Mouse (Mus musculus) heart, embryonic 13.5 days (tissue): ENCODE data around the gene Dusp1. TPM values are rescaled to one million over a fixed set of nuclear protein-coding genes. Genes with fewer than 3 reads are reported as not detected.

ENCODE experiments used
- ATAC-seq: fragments of 200-750 bp; cut with Nextera tagmentation; 2 replicates; pipeline ENCODE4 v1.8.0; 2017; ENCODE audit warnings: moderate TSS enrichment; ENCODE audit not compliant: insufficient number of reproducible peaks, low FRiP score, low TSS enrichment; ENCODE audit errors: extremely low read depth
- H3K27ac ChIP-seq: fragments of 300-500 bp; sonication (generic); replicated peaks from 2 replicates; pipeline ENCODE4 v1.5.1; 2015; ENCODE audit warnings: moderate library complexity, mild to moderate bottlenecking, inconsistent platforms
- H3K27me3 ChIP-seq: fragments of 300-500 bp; sonication (generic); replicated peaks from 2 replicates; pipeline ENCODE4 v1.6.1; 2015; ENCODE audit warnings: mild to moderate bottlenecking, inconsistent platforms
- H3K36me3 ChIP-seq: fragments of 300-500 bp; sonication (generic); 2 replicates; pipeline ENCODE4 v1.6.1; 2015; ENCODE audit warnings: mild to moderate bottlenecking, inconsistent platforms
- H3K4me1 ChIP-seq: fragments of 300-500 bp; sonication (generic); 2 replicates; pipeline ENCODE4 v1.6.1; 2015; ENCODE audit warnings: inconsistent platforms
- H3K4me2 ChIP-seq: fragments of 300-500 bp; sonication (generic); 2 replicates; pipeline ENCODE4 v1.6.1; 2015; ENCODE audit warnings: inconsistent platforms, mild to moderate bottlenecking, moderate library complexity
- H3K4me3 ChIP-seq: fragments of 300-500 bp; sonication (generic); 2 replicates; pipeline ENCODE4 v1.5.1; 2015; ENCODE audit warnings: moderate library complexity, mild to moderate bottlenecking, inconsistent platforms
- H3K9ac ChIP-seq: fragments of 300-500 bp; sonication (generic); 2 replicates; pipeline ENCODE4 v1.6.1; 2015; ENCODE audit warnings: inconsistent platforms, mild to moderate bottlenecking, moderate library complexity
- H3K9me3 ChIP-seq: fragments of 300-500 bp; sonication (generic); 2 replicates; pipeline ENCODE4 v1.6.1; 2016; ENCODE audit warnings: inconsistent platforms
- WGBS: fragments of 180-500 bp; shearing (Covaris S2); methylation state at CpG from one replicate; pipeline ENCODE4 v1.1.7; 2015; ENCODE audit warnings: mixed read lengths; 5-methylcytosine and 5-hydroxymethylcytosine counted together
- polyA plus RNA-seq: library from polyadenylated mRNA; unstranded; fragments of >200 nt; fragmentation: Nextera tagmentation; extraction: Ambion mirVana; gene quantifications from 2 replicates; pipeline ENCODE4 v1.2.1, GENCODE M21; 2015

The Dusp1 gene
- polyA plus RNA-seq, 1 experiment from 2014 or later = 32.8 TPM

DNA sequence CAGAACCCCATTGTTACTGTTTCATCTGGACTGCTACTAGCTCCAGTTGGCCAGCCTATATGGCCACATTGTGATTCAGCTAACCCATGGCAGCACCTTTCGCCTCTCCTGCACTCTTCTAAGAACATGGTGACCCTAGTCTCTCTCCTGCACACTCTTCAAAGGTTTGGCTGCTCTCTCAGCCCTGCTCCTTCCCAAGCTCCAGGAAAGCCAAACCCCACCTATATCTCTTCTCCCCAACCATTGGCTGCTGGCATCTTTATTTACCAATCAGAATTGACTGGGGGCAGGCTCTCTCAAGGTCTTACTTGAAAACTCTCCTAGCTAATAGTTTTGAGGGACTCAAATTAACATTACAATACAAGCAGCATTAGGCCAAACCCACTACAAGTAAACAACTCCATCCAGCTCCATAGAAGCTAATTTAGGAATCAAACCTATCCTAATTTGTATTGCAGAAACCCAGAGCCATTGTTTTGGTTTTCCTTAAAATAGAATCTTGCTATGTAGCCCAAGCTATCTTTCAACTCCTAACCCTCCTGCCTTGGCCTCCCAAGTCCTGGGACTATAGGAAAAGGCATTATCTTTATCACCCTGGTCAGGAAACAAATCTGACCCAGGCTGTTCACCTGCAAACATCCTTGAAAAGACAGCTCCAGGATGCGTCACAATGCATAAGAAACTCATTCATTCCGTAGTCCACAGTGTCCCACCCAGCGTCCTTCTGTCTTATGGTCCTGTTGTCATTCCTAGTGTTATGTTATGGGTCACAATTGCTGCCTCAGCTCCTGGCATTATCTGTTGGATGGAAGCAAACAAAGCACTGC, 67.1 kb downstream of the Dusp1 start:
- 73% methylated on average over 4 of the region's 4 CpGs for WGBS
- Histone ChIP-seq H3K4me3 (no peak overlapping the region), H3K36me3 (peaks cover 6% of the 10 kb centered on the region), H3K27ac (no peak overlapping the region), H3K9ac (no peak overlapping the region), H3K4me2 (no peak overlapping the region), H3K9me3 (peaks cover 21% of the 10 kb centered on the region), H3K27me3 (no peaks in the 10 kb centered on the region), H3K4me1 (peaks cover 37% of the 10 kb centered on the region)
- no peak for ATAC-seq

DNA sequence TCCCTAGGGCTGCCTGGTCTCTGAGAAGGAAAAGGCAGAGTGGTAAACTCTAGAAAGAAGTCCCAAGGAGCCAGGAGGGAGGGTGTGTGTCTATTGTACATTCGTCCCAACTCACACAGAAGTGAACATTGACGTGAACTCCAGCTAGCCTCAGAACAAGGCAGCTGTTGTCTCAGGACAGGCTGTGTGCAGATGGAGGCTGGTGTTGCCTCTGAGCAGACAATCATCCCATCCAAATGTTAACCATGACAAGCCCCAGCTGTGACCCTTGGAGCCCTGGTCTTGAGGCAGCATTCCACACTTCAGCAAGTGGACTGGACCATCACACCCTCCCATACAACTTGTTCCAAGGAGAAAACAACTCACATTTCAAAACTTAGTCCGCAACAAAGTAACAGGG, 69.7 kb downstream of the Dusp1 start:
- 90% methylated on average over 3 of the region's 3 CpGs for WGBS
- H3K4me1 ChIP-seq = peaks cover 43% of the 10 kb centered on the region
- no peak overlapping the region for H3K9ac ChIP-seq
- no peaks in the 10 kb centered on the region for H3K27me3 ChIP-seq
- peaks cover 6% of the 10 kb centered on the region for H3K36me3 ChIP-seq
- H3K9me3 ChIP-seq = peaks cover 21% of the 10 kb centered on the region
- no peak for ATAC-seq
- peak overlapping the region; percentile 86; the same call in 1 of the 2 replicates for H3K27ac ChIP-seq
- no peak overlapping the region for H3K4me3 ChIP-seq
- H3K4me2 ChIP-seq = no peak overlapping the region

DNA sequence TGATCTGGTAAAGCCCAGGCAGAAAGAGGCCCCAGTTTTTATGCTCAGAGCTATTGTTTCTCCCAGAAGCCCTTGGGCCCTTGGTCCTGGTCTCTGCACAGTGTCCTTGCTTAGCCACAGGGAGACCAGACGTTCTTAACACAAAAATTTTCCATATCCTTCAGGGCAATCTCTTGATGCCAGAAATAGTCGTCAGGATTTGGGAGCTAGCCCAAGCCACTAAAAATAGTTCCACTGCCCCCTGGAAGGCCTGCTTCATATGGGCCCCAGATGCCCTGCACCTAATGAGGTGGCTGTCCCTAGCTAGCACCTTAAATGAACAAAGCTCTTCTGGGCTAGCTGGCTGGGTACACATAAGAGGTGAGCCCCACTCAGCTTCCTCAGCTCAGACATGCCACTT, 71.0 kb downstream of the Dusp1 start:
- Histone ChIP-seq H3K9me3 (peaks cover 18% of the 10 kb centered on the region), H3K4me1 (peaks cover 44% of the 10 kb centered on the region), H3K27ac (peak overlapping the region; percentile 86), H3K4me3 (no peak overlapping the region), H3K36me3 (peaks cover 6% of the 10 kb centered on the region), H3K9ac (peak overlapping the region; percentile 60), H3K27me3 (no peaks in the 10 kb centered on the region), H3K4me2 (no peak overlapping the region)
- WGBS = 32% methylated on average over 2 of the region's 2 CpGs
- peak; percentile 49; the same call in 1 of the 2 replicates for ATAC-seq

DNA sequence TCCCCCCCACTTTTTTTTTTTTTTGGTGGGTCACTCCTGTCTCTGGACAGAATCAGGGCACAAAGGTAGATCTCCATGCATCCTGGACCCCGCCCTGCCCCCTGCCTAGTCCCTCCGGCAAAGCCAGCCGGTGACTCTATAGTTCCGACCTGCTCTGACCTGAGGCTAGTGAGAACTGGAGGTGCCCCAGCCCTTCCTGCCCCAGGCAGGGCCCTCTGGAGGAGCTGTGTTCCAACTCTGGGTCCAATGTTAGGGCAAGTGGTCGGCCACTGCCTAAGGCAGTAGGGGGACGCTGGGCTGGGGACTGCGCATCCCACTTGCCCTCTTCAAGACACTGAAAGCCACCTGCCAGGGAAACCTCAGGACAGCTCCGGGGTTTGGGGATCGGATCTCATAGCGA, 71.9 kb downstream of the Dusp1 start:
- Histone ChIP-seq H3K9ac (no peak overlapping the region), H3K27me3 (no peaks in the 10 kb centered on the region), H3K36me3 (peaks cover 6% of the 10 kb centered on the region), H3K27ac (peak overlapping the region; percentile 86), H3K9me3 (peaks cover 17% of the 10 kb centered on the region), H3K4me2 (no peak overlapping the region), H3K4me1 (peaks cover 44% of the 10 kb centered on the region), H3K4me3 (no peak overlapping the region)
- WGBS = 88% methylated on average over 10 of the region's 10 CpGs
- no peak for ATAC-seq

DNA sequence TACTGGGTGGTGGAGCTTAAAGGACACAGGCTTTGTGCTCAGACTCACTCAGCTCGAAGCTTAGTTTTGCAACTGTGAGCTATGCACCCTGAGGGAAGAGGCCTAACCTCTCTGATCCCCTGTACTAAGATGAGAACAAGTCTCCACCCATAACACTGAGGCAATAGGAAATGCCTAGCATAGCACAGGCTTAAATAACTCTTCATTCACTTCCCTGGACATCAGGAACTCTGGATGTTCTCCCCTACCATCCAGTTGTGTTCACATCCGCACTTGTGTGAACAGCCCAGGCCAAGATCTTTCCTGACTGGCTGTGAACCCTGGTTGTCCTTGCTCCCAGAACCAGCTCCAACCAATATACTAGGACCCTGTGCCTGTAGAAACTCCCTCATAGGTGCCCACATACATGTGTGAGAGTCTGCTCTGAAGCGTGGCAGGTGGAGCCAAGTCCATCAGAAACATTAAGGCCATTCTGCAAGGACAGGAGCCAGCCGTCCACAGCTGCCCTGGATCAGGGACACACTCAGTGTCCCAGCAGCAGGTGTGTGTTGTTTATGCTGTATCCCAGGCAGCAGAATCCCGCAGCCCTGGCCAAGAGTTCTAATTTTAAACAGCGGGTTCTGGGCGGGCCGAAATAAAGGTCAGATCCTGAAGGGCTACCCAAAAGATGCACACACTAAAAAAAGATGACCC, 73.1 kb downstream of the Dusp1 start:
- Histone ChIP-seq H3K27ac (peak overlapping the region; percentile 86), H3K4me1 (peaks cover 44% of the 10 kb centered on the region), H3K36me3 (peaks cover 6% of the 10 kb centered on the region), H3K9me3 (peaks cover 15% of the 10 kb centered on the region), H3K4me2 (no peak overlapping the region), H3K4me3 (no peak overlapping the region), H3K27me3 (no peaks in the 10 kb centered on the region), H3K9ac (0 out of 2 replicates have a peak overlapping the region, but pooled peaks have one; percentile 53)
- no peak; the same call in 1 of the 2 replicates for ATAC-seq
- 44% methylated on average over 8 of the region's 8 CpGs for WGBS

DNA sequence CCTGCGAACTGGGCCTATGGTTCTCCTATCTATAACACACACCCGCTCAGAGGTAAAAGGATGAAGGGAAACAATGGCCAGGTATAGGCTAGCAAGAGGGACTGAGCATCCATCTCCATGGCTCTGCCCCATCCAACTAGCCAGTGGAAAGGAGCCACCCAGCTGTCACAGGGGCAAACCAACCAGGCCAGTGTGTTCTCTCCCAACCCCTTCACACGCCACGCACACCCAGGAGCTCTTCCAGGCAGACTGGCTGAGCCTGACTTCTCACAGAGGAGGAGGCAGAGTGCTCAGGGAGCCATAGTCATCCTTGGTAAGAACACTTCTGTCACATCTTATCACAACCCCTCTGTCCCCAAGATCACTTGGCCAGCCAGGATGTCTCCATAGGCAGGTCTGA, 74.0 kb downstream of the Dusp1 start:
- Histone ChIP-seq H3K27me3 (no peaks in the 10 kb centered on the region), H3K4me1 (peaks cover 44% of the 10 kb centered on the region), H3K27ac (no peak overlapping the region), H3K4me3 (no peak overlapping the region), H3K4me2 (no peak overlapping the region), H3K9me3 (peaks cover 8% of the 10 kb centered on the region; the same call in 1 of the 2 replicates), H3K36me3 (peaks cover 6% of the 10 kb centered on the region), H3K9ac (no peak overlapping the region)
- ATAC-seq = no peak
- WGBS = 91% methylated on average over 4 of the region's 4 CpGs

DNA sequence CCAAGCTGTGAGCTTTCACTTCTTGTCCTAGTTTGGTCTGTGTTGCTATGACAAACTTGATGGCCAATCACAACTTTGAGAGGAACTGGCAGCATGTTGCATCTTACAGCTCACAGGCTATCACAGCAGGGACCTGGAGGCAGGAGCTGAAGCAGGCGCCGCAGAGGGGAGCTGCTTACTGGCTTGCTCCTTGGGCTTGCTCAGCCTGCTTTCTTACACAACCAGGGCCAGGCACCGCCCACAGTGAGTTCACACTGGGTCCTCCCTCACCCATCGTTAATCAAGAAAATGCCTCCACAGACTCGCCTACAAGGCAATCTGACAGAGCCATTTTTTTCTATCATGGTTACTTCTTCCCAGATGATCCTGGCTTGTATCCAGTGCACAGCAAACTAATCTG, 74.7 kb downstream of the Dusp1 start:
- H3K27me3 ChIP-seq = no peaks in the 10 kb centered on the region
- no peak overlapping the region for H3K27ac ChIP-seq
- no peaks in the 10 kb centered on the region for H3K36me3 ChIP-seq
- no peak overlapping the region for H3K4me2 ChIP-seq
- 0 out of 2 replicates have a peak, but pooled peaks cover 1% of the 10 kb centered on the region for H3K9me3 ChIP-seq
- ATAC-seq = no peak
- H3K4me1 ChIP-seq = peaks cover 44% of the 10 kb centered on the region
- 57% methylated on average over 5 of the region's 5 CpGs for WGBS
- no peak overlapping the region for H3K4me3 ChIP-seq
- H3K9ac ChIP-seq = no peak overlapping the region

DNA sequence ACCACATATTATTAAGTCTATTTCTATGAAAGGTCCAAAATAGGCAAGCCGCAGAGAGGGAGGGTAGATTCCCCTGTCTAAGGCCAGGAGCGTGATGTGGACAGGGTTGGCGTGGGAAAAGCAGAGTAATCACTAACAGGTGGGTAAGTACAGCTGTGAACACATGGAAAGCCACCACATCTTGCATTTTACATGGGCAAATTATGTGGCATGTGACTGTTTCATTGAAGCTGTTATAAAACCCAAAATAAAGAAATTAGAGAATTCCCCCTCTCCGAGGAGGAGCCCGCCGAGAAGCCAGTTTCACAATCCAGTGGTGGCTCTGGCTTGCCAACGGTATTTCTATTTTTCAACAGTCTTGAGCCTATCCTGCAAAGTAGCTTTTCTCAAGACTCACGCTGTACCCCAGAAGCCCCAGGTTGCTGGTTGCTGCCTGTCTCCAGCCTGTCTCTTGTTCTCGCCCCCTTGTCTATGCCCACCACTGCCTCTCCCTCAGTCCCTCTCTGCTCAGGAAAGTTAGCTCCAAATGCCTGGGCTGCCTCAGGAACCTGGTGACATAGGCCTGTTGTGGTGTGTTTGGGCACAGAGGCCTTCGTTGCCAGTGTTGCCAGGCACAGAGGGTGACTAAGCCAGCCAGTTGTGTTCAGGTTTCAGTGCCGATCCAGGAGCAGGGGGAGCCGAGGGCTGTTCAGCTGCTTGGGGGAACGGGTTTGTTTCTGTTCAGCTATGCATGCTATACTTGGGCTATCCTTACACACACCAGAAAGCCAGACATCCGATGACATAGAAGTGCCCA, 77.1 kb downstream of the Dusp1 start:
- Histone ChIP-seq H3K9me3 (no peaks in the 10 kb centered on the region), H3K27me3 (no peaks in the 10 kb centered on the region), H3K4me2 (no peak overlapping the region), H3K4me1 (peaks cover 32% of the 10 kb centered on the region), H3K27ac (no peak overlapping the region), H3K36me3 (no peaks in the 10 kb centered on the region), H3K4me3 (no peak overlapping the region), H3K9ac (no peak overlapping the region)
- no peak for ATAC-seq
- 83% methylated on average over 14 of the region's 14 CpGs for WGBS

DNA sequence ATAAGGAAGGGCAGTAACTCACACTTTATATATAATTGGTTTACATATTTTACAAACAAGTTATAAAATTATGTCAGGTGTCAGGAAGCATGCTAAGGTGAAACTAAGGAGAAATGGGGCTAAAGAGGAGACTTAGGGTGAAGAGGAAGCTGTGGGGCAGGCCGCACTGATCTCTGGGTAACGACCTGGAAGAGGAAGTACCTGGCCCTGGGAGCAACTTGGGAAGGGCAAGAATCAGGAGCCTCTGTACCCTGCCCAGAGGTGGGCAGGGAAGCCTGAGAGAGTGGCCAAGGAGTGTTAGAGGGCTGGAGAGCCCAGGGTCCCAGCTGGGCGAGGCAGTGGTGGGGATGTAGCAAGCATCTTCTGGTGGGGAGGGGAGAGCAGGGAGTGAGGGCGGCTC, 81.0 kb downstream of the Dusp1 start:
- H3K4me1 ChIP-seq = peaks cover 33% of the 10 kb centered on the region
- no peak overlapping the region for H3K4me2 ChIP-seq
- no peak overlapping the region for H3K27ac ChIP-seq
- WGBS = 78% methylated on average over 4 of the region's 4 CpGs
- H3K36me3 ChIP-seq = no peaks in the 10 kb centered on the region
- no peak overlapping the region for H3K9ac ChIP-seq
- H3K27me3 ChIP-seq = no peaks in the 10 kb centered on the region
- H3K9me3 ChIP-seq = no peaks in the 10 kb centered on the region
- H3K4me3 ChIP-seq = no peak overlapping the region
- no peak for ATAC-seq

DNA sequence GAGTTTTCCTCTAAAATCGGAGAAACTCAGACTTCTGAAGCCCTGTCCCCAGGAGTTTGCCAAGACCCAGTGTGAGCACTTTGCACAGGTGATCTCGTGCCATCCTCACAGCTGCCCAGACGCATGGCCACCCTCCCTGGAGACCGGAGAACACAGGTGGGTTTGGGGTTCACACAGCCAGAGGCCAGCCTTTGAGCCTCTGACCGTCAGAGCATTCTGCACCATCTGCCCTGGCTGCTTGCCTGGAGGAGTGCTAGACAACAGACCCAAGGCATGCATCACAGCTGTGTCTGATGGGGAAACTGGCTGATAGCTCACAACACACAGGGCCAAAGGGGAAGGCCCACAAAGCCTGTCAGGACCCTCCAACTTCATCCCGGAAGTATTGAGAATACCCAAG, 82.3 kb downstream of the Dusp1 start:
- Histone ChIP-seq H3K9ac (no peak overlapping the region), H3K4me3 (no peak overlapping the region), H3K9me3 (no peaks in the 10 kb centered on the region), H3K36me3 (no peaks in the 10 kb centered on the region), H3K27me3 (no peaks in the 10 kb centered on the region), H3K4me2 (no peak overlapping the region), H3K4me1 (peaks cover 33% of the 10 kb centered on the region), H3K27ac (no peak overlapping the region)
- WGBS = 71% methylated on average over 6 of the region's 6 CpGs
- ATAC-seq = no peak

DNA sequence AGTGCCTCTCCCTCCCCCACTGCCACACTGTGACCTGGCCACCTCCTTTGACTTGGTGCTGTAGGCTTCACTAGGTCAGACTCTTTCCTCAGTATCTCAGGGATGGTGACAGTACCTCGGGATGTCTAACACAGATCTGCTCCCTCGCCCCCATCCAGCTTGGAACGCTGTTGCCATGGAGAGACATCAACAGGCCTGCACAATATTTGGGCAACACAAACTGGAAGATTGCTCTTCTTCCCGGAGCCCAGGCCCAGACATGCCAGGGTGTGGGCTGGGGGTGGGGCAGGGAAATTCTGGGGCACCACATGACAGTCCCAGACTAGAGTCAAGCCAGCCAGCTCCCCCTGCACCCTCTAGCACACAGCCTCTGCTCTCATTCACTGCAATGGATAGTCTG, 83.3 kb downstream of the Dusp1 start:
- peaks cover 33% of the 10 kb centered on the region for H3K4me1 ChIP-seq
- peak overlapping the region; percentile 26; the same call in 1 of the 2 replicates for H3K27ac ChIP-seq
- H3K9me3 ChIP-seq = no peaks in the 10 kb centered on the region
- no peaks in the 10 kb centered on the region for H3K27me3 ChIP-seq
- no peaks in the 10 kb centered on the region for H3K36me3 ChIP-seq
- peak overlapping the region; percentile 4 for H3K9ac ChIP-seq
- WGBS = 48% methylated on average over 4 of the region's 4 CpGs
- ATAC-seq = no peak
- no peak overlapping the region for H3K4me2 ChIP-seq
- no peak overlapping the region for H3K4me3 ChIP-seq
